Mouse (Mus musculus): ENCODE measurements around the gene Zbtb46.

The Zbtb46 gene

GRCm38 (mm10) chr2:181356780-181357179 is 102.4 kb downstream of the Zbtb46 start:
- DNase-seq, result no peak

- DNase-seq, result no peak
These were observed 116.5 kb downstream of the Zbtb46 start for GRCm38 (mm10) chr2:181342766-181343165.

- DNase-seq, result no peak
These were observed 118.8 kb downstream of the Zbtb46 start for GRCm38 (mm10) chr2:181340426-181340825.
